Mouse (Mus musculus) G1E (cell line): ENCODE results near the gene Zfp775. TPM values are rescaled to one million over a fixed set of nuclear protein-coding genes. Genes with fewer than 3 reads are reported as not detected.

ENCODE experiments used
- ATAC-seq: 2 replicates; pipeline ENCODE4 v1.8.0; 2016; ENCODE audit warnings: mild to moderate bottlenecking; ENCODE audit not compliant: insufficient number of reproducible peaks, poor library complexity, low FRiP score, severe bottlenecking; ENCODE audit errors: extremely low read depth
- DNase-seq: peaks from one replicate; pipeline ENCODE4 v3.0.0; 2012; ENCODE audit warnings: low spot score
- H3K27me3 ChIP-seq: 2 replicates; pipeline ENCODE4 v1.6.1; 2012; ENCODE audit warnings: mild to moderate bottlenecking, low read length, inconsistent platforms; ENCODE audit not compliant: insufficient read depth
- H3K36me3 ChIP-seq: replicated peaks from 2 replicates; pipeline ENCODE3; 2012; ENCODE audit warnings: mild to moderate bottlenecking, inconsistent platforms
- H3K4me1 ChIP-seq: 2 replicates; pipeline ENCODE4 v1.6.1; 2012; ENCODE audit warnings: low read depth, low read length, inconsistent platforms, mixed read lengths; ENCODE audit not compliant: insufficient read depth
- H3K4me3 ChIP-seq: 2 replicates; pipeline ENCODE4 v1.5.1; 2012; ENCODE audit warnings: low read depth, mild to moderate bottlenecking, inconsistent platforms, low read length, moderate library complexity, mixed read lengths
- H3K9me3 ChIP-seq: replicated peaks from 2 replicates; pipeline ENCODE4 v1.6.1; 2012; ENCODE audit warnings: inconsistent platforms
- CTCF ChIP-seq: IDR thresholded peaks from 2 replicates; pipeline ENCODE4 v1.5.1; 2012; ENCODE audit warnings: low read depth, low read length, inconsistent platforms, mixed read lengths
- GATA1 ChIP-seq: IDR thresholded peaks from 2 replicates; pipeline ENCODE4 v1.6.1; 2012; ENCODE audit warnings: borderline replicate concordance, low read length, inconsistent platforms, mixed read lengths
- GATA2 ChIP-seq: IDR thresholded peaks from 2 replicates; pipeline ENCODE4 v1.6.1; 2012; ENCODE audit warnings: low read depth, low read length, inconsistent platforms, borderline replicate concordance
- POLR2AphosphoS5 ChIP-seq: IDR thresholded peaks from 2 replicates; pipeline ENCODE4 v1.6.1; 2012; ENCODE audit warnings: low read depth, low read length, inconsistent platforms; ENCODE audit not compliant: insufficient replicate concordance
- TAL1 ChIP-seq: conservative IDR thresholded peaks from 2 replicates; pipeline ENCODE4 v1.6.1; 2012; ENCODE audit warnings: low read depth, low read length, inconsistent platforms, mixed read lengths
- polyA plus RNA-seq: library from polyadenylated mRNA; stranded (reverse); fragments of >175 nt; gene quantifications from 2 replicates; pipeline ENCODE4 v1.2.3, GENCODE M21; 2012
- total RNA-seq, 2 experiments: library from RNA; stranded (forward) in 1 of 2; stranded (reverse) in 1 of 2; fragments of 200-1000 nt in 1 of 2; fragments of >200 nt in 1 of 2; fragmentation: Nextera tagmentation in 1 of 2; gene quantifications; 2 replicates each; pipeline ENCODE4 v1.2.3; 2014 to 2017

Zfp775 gene
- total and polyA plus RNA-seq, 3 experiments = 0.11 TPM; not detected in 2

GRCm38 (mm10) chr6:48669446-48669969 lies 67.6 kb downstream of the Zfp775 start:
- H3K9me3 ChIP-seq = no peaks in the 10 kb centered on the region
- H3K27me3 ChIP-seq = peaks cover 13% of the 10 kb centered on the region
- ATAC-seq (no peak), DNase-seq (no peak)
- H3K36me3 ChIP-seq = no peaks in the 10 kb centered on the region
- H3K4me3 ChIP-seq = no peak overlapping the region
- H3K4me1 ChIP-seq = no peaks in the 10 kb centered on the region
- TF ChIP-seq POLR2AphosphoS5 (no peak), TAL1 (no peak), GATA1 (no peak), CTCF (no peak), GATA2 (no peak)

Other genes with a start within 250 kb of the Zfp775 start
Only the 20 nearest of the 21 such genes appear.
- gene Krba1, start 206.5 kb upstream of the Zfp775 start, total RNA-seq (2014; fragmentation: Nextera tagmentation) = not detected in 2 replicates
- gene Krba1, start 206.5 kb upstream of the Zfp775 start, total RNA-seq (2017) = 0.12 and 0.33 TPM in 2 replicates
- gene Krba1, start 206.5 kb upstream of the Zfp775 start, polyA plus RNA-seq = not detected in 2 replicates
- gene Zfp467, start 156.2 kb upstream of the Zfp775 start, total RNA-seq (2014; fragmentation: Nextera tagmentation) = not detected in 2 replicates
- 0.05 and 0.64 TPM in 2 replicates for gene Zfp467, start 156.2 kb upstream of the Zfp775 start, total RNA-seq (2017)
- 0.02 and 0.07 TPM in 2 replicates for gene Zfp467, start 156.2 kb upstream of the Zfp775 start, polyA plus RNA-seq
- gene Sspo, start 153.8 kb upstream of the Zfp775 start, total RNA-seq (2014; fragmentation: Nextera tagmentation) = not detected in 2 replicates
- gene Sspo, start 153.8 kb upstream of the Zfp775 start, total RNA-seq (2017) = under 0.01 TPM in 1 of 2 replicates, not detected in the other
- gene Sspo, start 153.8 kb upstream of the Zfp775 start, polyA plus RNA-seq = not detected in 2 replicates
- not detected in 2 replicates for gene Atp6v0e2, start 64.4 kb upstream of the Zfp775 start, total RNA-seq (2014; fragmentation: Nextera tagmentation)
- 0.06 and 0.55 TPM in 2 replicates for gene Atp6v0e2, start 64.4 kb upstream of the Zfp775 start, total RNA-seq (2017)
- not detected in 2 replicates for gene Atp6v0e2, start 64.4 kb upstream of the Zfp775 start, polyA plus RNA-seq
- not detected in 2 replicates for gene Lrrc61, start 47.3 kb upstream of the Zfp775 start, total RNA-seq (2014; fragmentation: Nextera tagmentation)
- gene Lrrc61, start 47.3 kb upstream of the Zfp775 start, total RNA-seq (2017) = 0.05 and 0.06 TPM in 2 replicates
- gene Lrrc61, start 47.3 kb upstream of the Zfp775 start, polyA plus RNA-seq = not detected in 2 replicates
- not detected in 2 replicates for gene Rarres2, start 29.3 kb upstream of the Zfp775 start, total RNA-seq (2014; fragmentation: Nextera tagmentation)
- 0.06 and 0.11 TPM in 2 replicates for gene Rarres2, start 29.3 kb upstream of the Zfp775 start, total RNA-seq (2017)
- gene Rarres2, start 29.3 kb upstream of the Zfp775 start, polyA plus RNA-seq = not detected in 2 replicates
- not detected in 2 replicates for gene Gm45021, start 12.5 kb upstream of the Zfp775 start, total RNA-seq (2014; fragmentation: Nextera tagmentation)
- not detected in 2 replicates for gene Gm45021, start 12.5 kb upstream of the Zfp775 start, total RNA-seq (2017)
- gene Gm45021, start 12.5 kb upstream of the Zfp775 start, polyA plus RNA-seq = not detected in 2 replicates
- gene Repin1, start 8.2 kb upstream of the Zfp775 start, total RNA-seq (2014; fragmentation: Nextera tagmentation) = not detected in 2 replicates
- gene Repin1, start 8.2 kb upstream of the Zfp775 start, total RNA-seq (2017) = 0.27 TPM in 1 of 2 replicates, not detected in the other
- gene Repin1, start 8.2 kb upstream of the Zfp775 start, polyA plus RNA-seq = not detected in 2 replicates
- not detected in 2 replicates for gene Gm44965, start 8.1 kb upstream of the Zfp775 start, total RNA-seq (2014; fragmentation: Nextera tagmentation)
- gene Gm44965, start 8.1 kb upstream of the Zfp775 start, total RNA-seq (2017) = not detected in 2 replicates
- gene Gm44965, start 8.1 kb upstream of the Zfp775 start, polyA plus RNA-seq = not detected in 2 replicates
- gene AI854703, start 24.7 kb downstream of the Zfp775 start, total RNA-seq (2014; fragmentation: Nextera tagmentation) = not detected in 2 replicates
- 0.11 TPM in 1 of 2 replicates, not detected in the other for gene AI854703, start 24.7 kb downstream of the Zfp775 start, total RNA-seq (2017)
- gene AI854703, start 24.7 kb downstream of the Zfp775 start, polyA plus RNA-seq = not detected in 2 replicates
- gene Gimap8, start 45.2 kb downstream of the Zfp775 start, total RNA-seq (2014; fragmentation: Nextera tagmentation) = not detected in 2 replicates
- gene Gimap8, start 45.2 kb downstream of the Zfp775 start, total RNA-seq (2017) = 0.05 TPM in 1 of 2 replicates, not detected in the other
- not detected in 2 replicates for gene Gimap8, start 45.2 kb downstream of the Zfp775 start, polyA plus RNA-seq
- 9.0 and 9.9 TPM in 2 replicates for gene Gimap9, start 74.1 kb downstream of the Zfp775 start, total RNA-seq (2014; fragmentation: Nextera tagmentation)
- 23.6 and 25.8 TPM in 2 replicates for gene Gimap9, start 74.1 kb downstream of the Zfp775 start, total RNA-seq (2017)
- gene Gimap9, start 74.1 kb downstream of the Zfp775 start, polyA plus RNA-seq = 0.30 and 0.53 TPM in 2 replicates
- not detected in 2 replicates for gene Gimap4, start 82.5 kb downstream of the Zfp775 start, total RNA-seq (2014; fragmentation: Nextera tagmentation)
- gene Gimap4, start 82.5 kb downstream of the Zfp775 start, total RNA-seq (2017) = not detected in 2 replicates
- not detected in 2 replicates for gene Gimap4, start 82.5 kb downstream of the Zfp775 start, polyA plus RNA-seq
- gene Gimap6, start 106.2 kb downstream of the Zfp775 start, total RNA-seq (2014; fragmentation: Nextera tagmentation) = 0.44 TPM in 1 of 2 replicates, not detected in the other
- gene Gimap6, start 106.2 kb downstream of the Zfp775 start, total RNA-seq (2017) = 0.87 and 0.99 TPM in 2 replicates
- gene Gimap6, start 106.2 kb downstream of the Zfp775 start, polyA plus RNA-seq = 0.03 and 0.11 TPM in 2 replicates
- not detected in 2 replicates for gene Gm28053, start 116.5 kb downstream of the Zfp775 start, total RNA-seq (2014; fragmentation: Nextera tagmentation)
- not detected in 2 replicates for gene Gm28053, start 116.5 kb downstream of the Zfp775 start, total RNA-seq (2017)
- not detected in 2 replicates for gene Gm28053, start 116.5 kb downstream of the Zfp775 start, polyA plus RNA-seq
- not detected in 2 replicates for gene Gimap7, start 116.6 kb downstream of the Zfp775 start, total RNA-seq (2014; fragmentation: Nextera tagmentation)
- 0.22 TPM in 1 of 2 replicates, not detected in the other for gene Gimap7, start 116.6 kb downstream of the Zfp775 start, total RNA-seq (2017)
- not detected in 2 replicates for gene Gimap7, start 116.6 kb downstream of the Zfp775 start, polyA plus RNA-seq
- gene Gimap1, start 137.0 kb downstream of the Zfp775 start, total RNA-seq (2014; fragmentation: Nextera tagmentation) = not detected in 2 replicates
- gene Gimap1, start 137.0 kb downstream of the Zfp775 start, total RNA-seq (2017) = 0.06 TPM in 1 of 2 replicates, not detected in the other
- not detected in 2 replicates for gene Gimap1, start 137.0 kb downstream of the Zfp775 start, polyA plus RNA-seq
- not detected in 2 replicates for gene Gimap5, start 144.1 kb downstream of the Zfp775 start, total RNA-seq (2014; fragmentation: Nextera tagmentation)
- gene Gimap5, start 144.1 kb downstream of the Zfp775 start, total RNA-seq (2017) = 0.05 and 0.12 TPM in 2 replicates
- not detected in 2 replicates for gene Gimap5, start 144.1 kb downstream of the Zfp775 start, polyA plus RNA-seq
- gene Gimap3, start 168.8 kb downstream of the Zfp775 start, total RNA-seq (2014; fragmentation: Nextera tagmentation) = not detected in 2 replicates
- gene Gimap3, start 168.8 kb downstream of the Zfp775 start, total RNA-seq (2017) = 0.11 TPM in 1 of 2 replicates, not detected in the other
- gene Gimap3, start 168.8 kb downstream of the Zfp775 start, polyA plus RNA-seq = not detected in 2 replicates
- not detected in 2 replicates for gene Tmem176a, start 238.9 kb downstream of the Zfp775 start, total RNA-seq (2014; fragmentation: Nextera tagmentation)
- gene Tmem176a, start 238.9 kb downstream of the Zfp775 start, total RNA-seq (2017) = 0.17 TPM in 1 of 2 replicates, not detected in the other
- gene Tmem176a, start 238.9 kb downstream of the Zfp775 start, polyA plus RNA-seq = not detected in 2 replicates